Mouse (Mus musculus): ENCODE results near the gene Gprin2.

DNA sequence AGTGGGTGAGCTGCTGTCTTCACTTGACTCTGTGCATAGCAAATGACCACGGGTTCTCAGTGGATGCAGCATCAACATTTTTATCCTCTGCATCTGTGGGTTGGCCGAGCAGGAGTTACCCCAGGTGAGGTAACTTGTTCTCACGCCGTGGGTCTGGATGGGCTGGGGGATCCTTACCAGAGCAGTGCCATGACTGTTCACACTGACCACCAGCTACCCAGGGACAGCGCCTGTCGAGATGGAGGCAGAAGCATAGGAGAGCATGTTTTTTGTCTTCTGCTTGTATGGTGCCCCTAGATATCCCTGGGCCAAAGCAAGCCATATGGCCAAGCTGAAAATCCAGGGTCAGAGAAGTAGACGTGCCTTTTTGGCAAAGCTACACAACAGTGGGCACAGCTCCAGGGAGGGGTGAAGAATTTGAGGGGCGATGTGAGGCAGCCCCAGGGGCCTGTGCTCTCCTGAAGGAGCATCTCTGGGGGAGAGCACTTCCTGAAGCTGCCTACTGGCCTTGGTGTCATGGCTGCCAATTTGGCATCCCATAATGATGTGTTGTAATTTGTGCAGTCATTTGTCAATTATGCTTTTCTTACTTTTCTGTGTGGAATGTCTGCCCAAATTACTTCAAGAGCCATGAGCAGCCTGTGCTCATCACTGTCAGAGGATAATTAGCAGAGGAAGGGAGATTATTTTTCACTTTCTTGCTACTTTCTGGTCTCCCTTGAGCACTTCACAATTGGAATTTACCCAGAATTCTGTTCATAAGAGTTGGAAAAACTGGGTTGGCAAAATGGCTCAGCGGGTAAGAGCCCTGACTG, 31.6 kb upstream of the Gprin2 start:
- no peak for TF ChIP-seq POLR2A (IDR thresholded peaks at IDR 0.05; ENCODE audit: extremely low read depth, insufficient read depth, low read length)
- TF ChIP-seq CTCF (IDR thresholded peaks at IDR 0.05; ENCODE audit: low read depth, low read length) = no peak
